Mouse (Mus musculus): ENCODE results near the gene Kank3. TPM values are rescaled to one million over a fixed set of nuclear protein-coding genes. Genes with fewer than 3 reads are reported as not detected.

Gene Kank3
- total RNA-seq, 2 experiments from 2014 or later: 13.4 to 16.6 TPM

DNA sequence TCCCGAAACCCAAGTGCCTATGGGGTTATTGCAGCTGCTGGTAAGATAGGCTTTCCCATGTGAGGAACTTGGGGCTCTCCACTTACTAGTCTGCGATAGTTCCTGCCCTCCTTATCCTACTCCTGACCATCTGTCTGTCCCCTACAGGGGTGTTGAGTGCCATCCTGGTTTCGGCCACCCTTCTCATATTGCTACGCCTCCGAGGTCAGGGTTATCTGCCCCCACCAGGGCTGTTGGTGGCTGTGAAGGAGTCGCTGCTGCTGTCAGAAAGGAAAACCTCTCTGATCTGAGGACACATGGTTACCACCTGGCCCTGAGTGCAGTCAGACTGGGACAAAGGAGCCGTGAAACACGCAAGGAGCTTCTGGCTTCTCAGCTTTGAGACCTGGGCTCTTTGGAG lies 37.8 kb downstream of the Kank3 start:
- no peak for DNase-seq (ENCODE audit: low spot score)

DNA sequence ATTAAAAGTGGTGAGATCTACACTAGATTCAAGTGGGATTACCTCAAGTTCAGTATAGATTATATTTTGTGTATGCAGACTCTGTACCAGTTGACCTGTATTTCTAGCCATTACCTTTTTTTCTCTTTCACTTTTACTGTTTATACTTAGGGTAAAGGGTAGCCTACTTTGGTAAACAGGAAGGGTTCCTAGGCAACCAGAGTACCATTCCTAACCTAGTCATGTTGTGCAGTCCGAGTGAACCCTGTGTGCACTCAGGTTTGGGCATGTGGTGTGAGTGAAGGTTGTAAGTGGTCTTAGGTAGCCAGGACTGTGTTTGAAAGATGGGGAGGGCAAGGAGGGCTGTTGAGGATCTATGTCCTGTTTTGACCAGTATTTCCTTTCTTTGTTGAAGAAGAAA lies 41.0 kb downstream of the Kank3 start:
- no peak for DNase-seq (ENCODE audit: low spot score)

DNA sequence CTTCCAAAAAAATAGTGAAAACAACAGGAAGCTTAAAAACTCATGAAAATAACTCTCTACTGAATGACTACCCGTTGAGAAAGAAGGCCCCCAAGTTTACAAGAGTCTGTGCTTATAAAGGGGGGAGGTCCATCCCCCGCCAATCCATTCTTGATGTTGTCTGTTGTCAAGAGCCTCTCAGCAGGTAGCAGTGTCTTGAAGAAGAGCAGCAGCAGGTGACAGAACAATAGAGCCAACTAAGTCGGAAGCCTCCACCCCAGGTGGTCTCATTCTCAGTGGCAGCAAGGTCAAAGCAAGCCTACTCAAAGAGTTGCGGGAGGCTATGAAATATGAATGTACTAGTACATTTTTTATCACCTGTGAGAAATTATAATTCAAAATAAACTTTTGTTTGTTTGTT lies 47.5 kb downstream of the Kank3 start:
- no peak for DNase-seq (ENCODE audit: low spot score)

GRCm38 (mm10) chr17:33865330-33866030 lies 55.2 kb downstream of the Kank3 start:
- peak; percentile 42 for DNase-seq (ENCODE audit: low spot score)

Other genes with a start within 250 kb of the Kank3 start
- 1 to 10 TPM; 6.1 to 6.3 TPM for gene Zfp414, start 181.4 kb upstream of the Kank3 start, total RNA-seq (2021)
- under 1 TPM in 1 of 2 experiments, not detected in 1; 0.17 TPM for gene Pram1, start 172.5 kb upstream of the Kank3 start, total RNA-seq (2021)
- 10 to 100 TPM; 62.1 to 74.1 TPM for gene Hnrnpm, start 123.7 kb upstream of the Kank3 start, total RNA-seq (2021)
- 10 to 100 TPM; 87.2 to 90.6 TPM for gene March2, start 91.8 kb upstream of the Kank3 start, total RNA-seq (2021)
- gene Rab11b, start 50.0 kb upstream of the Kank3 start, total RNA-seq (2021): 100 to 1,000 TPM; 138 to 142 TPM
- 1 to 10 TPM; 4.3 to 6.6 TPM for gene Angptl4, start 28.7 kb upstream of the Kank3 start, total RNA-seq (2021)
- gene Rps28, start 14.0 kb downstream of the Kank3 start, total RNA-seq (2021): 100 to 1,000 TPM; 586 to 627 TPM
- 100 to 1,000 TPM; 375 to 377 TPM for gene Ndufa7, start 14.1 kb downstream of the Kank3 start, total RNA-seq (2021)
- gene Cd320, start 32.6 kb downstream of the Kank3 start, total RNA-seq (2021): 10 to 100 TPM; 14.8 to 15.2 TPM
- not detected for gene Gm7029, start 63.3 kb downstream of the Kank3 start, total RNA-seq (2021)
- gene Kifc1, start 80.1 kb downstream of the Kank3 start, total RNA-seq (2021): under 1 TPM in 1 of 2 experiments, not detected in 1; 0.34 TPM
- gene Platr17, start 94.6 kb downstream of the Kank3 start, total RNA-seq (2021): not detected
- 10 to 100 TPM; 12.0 to 13.7 TPM for gene Daxx, start 98.9 kb downstream of the Kank3 start, total RNA-seq (2021)
- gene Tapbp, start 105.4 kb downstream of the Kank3 start, total RNA-seq (2021): 10 to 100 TPM; 30.2 to 31.7 TPM
- gene Zbtb22, start 105.4 kb downstream of the Kank3 start, total RNA-seq (2021): 10 to 100 TPM; 14.2 to 16.4 TPM
- 10 to 100 TPM; 26.4 to 31.9 TPM for gene Rgl2, start 119.0 kb downstream of the Kank3 start, total RNA-seq (2021)
- 10 to 100 TPM; 64.8 to 68.8 TPM for gene Pfdn6, start 129.8 kb downstream of the Kank3 start, total RNA-seq (2021)
- 1 to 10 TPM; 8.7 to 8.8 TPM for gene Wdr46, start 130.1 kb downstream of the Kank3 start, total RNA-seq (2021)
- 1 to 10 TPM; 1.5 to 1.7 TPM for gene B3galt4, start 141.0 kb downstream of the Kank3 start, total RNA-seq (2021)
- gene Vps52, start 145.3 kb downstream of the Kank3 start, total RNA-seq (2021): 10 to 100 TPM; 29.6 to 33.5 TPM
- 100 to 1,000 TPM; 367 to 381 TPM for gene Rps18, start 145.5 kb downstream of the Kank3 start, total RNA-seq (2021)
- 10 to 100 TPM; 47.2 to 57.7 TPM for gene H2-K1, start 189.8 kb downstream of the Kank3 start, total RNA-seq (2021)
- gene Ring1, start 214.2 kb downstream of the Kank3 start, total RNA-seq (2021): 10 to 100 TPM; 12.5 to 13.5 TPM
- 10 to 100 TPM; 80.3 to 82.1 TPM for gene H2-Ke6, start 217.5 kb downstream of the Kank3 start, total RNA-seq (2021)
- 10 to 100 TPM; 41.0 to 50.2 TPM for gene Slc39a7, start 221.2 kb downstream of the Kank3 start, total RNA-seq (2021)
- 10 to 100 TPM; 34.9 to 37.0 TPM for gene Rxrb, start 221.3 kb downstream of the Kank3 start, total RNA-seq (2021)
- 1 to 10 TPM; 2.9 TPM for gene Col11a2, start 228.9 kb downstream of the Kank3 start, total RNA-seq (2021)